Mouse (Mus musculus) adrenal gland, postnatal 4 days (tissue): ENCODE measurements at regions not wholly inside any gene's neighbourhood (a gene's known extent, or its start where the extent isn't known, plus 50 kb on each side); places are given as distances from the start of the nearest gene placed in this dataset.

Experiments
- DNase-seq, 2 experiments: peaks; one replicate each; pipeline ENCODE4 v3.0.0; 2021 to 2022; ENCODE audit warnings: low spot score in 2 of 2, mixed read lengths in 2 of 2

DNA sequence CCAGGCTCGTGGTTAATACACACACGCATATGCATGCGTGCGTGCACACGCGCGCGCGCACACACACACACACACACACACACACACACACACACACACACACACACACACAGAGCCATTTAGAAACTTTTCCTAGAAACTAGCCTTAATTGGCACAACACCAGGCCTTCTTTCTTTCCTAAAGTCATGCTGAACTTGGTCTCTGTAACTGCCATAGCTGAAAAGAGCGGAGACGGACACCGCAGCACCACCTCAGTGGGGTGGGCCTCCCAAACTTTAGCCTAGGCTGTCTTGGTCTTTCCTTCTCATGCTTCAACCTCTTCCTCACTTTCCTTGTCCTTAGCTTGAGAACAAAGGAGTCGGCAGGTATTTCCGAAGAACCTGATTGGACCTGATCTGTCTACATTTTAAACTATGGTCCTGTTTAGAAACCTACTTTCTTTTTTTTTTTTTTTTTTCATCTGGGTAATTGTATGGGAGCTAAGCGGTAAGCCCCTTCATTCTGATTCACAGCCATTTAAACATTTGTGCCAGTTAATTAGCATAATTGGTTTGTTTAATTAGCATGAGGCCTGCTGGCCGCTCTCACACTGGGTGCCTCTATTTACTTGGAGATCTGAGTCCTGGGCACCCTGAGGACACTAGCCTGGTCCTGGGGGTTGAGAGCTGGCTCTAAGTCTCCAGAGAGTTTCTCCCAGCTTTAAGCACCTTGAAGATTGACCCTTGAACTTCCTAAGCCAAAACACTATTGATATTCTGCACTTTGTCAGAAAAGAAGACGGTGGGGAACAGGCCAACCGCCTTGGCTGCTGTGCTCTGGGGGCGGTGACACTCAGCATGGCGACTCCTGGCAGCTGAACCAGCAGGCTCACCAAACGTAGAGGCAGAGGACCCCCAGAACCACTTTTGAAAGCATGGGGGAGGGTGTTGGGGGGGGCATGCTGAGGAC lies 269.7 kb upstream of the Irx3 start:
- no peak for DNase-seq

GRCm38 (mm10) chr8:92070704-92071103 lies 268.8 kb upstream of the Irx3 start:
- no peak for DNase-seq

DNA sequence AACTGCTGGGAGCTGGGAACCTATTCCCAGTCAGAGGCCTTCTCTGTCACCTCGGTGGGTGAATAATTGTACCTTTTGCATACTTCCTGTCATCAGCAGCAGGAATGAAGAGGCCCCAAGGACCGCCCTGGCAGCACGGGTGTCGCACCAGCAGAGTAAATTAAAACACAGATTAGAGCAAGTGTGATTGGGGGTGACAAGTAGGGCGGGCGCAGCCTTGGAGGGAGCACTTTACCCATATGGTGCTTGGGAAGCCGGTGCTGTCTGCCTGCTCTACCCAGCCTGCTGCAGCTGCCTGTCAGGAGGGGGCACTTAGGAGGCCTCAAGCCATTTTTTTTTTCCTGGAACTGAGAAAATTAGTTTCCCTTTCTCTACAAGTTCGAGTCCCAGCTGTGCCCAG lies 264.6 kb upstream of the Irx3 start:
- no peak for DNase-seq

- DNase-seq: no peak
Observed at GRCm38 (mm10) chr8:92065554-92066239, 263.8 kb upstream of the Irx3 start.

- DNase-seq: no peak
Observed at GRCm38 (mm10) chr8:92064971-92065370, 263.1 kb upstream of the Irx3 start.

GRCm38 (mm10) chr8:92064175-92064821 lies 262.4 kb upstream of the Irx3 start:
- no peak for DNase-seq

DNA sequence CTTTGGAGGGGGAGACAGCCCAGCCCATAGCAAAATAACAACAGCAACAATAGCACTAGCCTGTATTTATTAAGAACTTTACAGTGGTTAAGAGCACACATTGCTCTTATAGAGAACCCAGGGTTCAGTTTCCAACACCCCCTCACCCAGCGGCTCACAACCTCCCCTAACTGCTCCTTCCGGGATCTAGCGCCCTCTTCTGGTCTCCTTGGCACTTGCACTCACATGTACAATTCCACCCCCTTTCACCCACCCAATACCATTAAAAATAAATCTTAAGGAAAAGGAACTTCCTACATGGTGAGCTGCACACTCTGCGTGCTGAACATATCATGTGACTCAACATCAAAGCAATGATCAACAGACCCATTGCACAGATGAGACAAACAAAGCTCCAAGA lies 261.5 kb upstream of the Irx3 start:
- DNase-seq: no peak

DNA sequence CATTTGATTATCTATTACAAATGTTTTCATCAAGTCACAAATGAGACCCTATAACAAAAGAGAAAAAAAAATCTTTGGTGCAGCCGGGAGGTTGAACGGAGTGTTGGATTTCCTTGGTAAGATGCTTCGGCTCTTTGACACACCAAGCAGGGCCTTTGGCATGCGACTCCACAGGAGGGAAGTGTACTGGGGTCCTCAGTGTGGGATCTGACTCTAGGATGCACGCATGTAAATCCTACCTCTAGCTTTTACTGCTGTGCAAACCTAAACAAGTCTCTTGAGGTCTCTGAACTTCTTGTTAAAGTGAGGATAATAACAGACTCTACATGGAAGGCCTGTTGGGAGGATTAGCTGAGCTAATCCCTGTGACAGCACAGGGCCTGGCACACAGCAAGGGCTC lies 257.6 kb upstream of the Irx3 start:
- no peak for DNase-seq

GRCm38 (mm10) chr8:92058953-92059352 lies 257.1 kb upstream of the Irx3 start:
- no peak for DNase-seq

DNA sequence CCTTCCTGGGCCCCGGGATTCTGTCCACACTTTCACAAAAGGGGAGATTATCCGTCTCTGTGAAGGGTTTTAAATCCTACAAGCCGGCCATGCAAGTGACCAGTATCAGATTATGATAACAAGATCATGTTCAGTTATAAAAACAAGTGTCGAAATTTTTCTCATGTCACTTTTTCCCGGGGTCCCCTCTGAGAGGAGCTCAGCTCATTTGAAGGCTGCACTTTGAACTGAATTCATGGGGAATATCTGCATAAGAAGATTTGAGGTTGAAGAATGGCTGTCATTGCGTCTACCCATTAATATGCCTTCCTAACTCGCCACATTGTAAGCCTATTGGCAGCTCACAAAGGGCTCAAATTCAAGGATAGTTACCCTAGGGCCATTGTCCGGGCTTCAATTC lies 256.0 kb upstream of the Irx3 start:
- no peak for DNase-seq

- no peak for DNase-seq
Observed at GRCm38 (mm10) chr8:92055590-92055989, 253.7 kb upstream of the Irx3 start.

DNA sequence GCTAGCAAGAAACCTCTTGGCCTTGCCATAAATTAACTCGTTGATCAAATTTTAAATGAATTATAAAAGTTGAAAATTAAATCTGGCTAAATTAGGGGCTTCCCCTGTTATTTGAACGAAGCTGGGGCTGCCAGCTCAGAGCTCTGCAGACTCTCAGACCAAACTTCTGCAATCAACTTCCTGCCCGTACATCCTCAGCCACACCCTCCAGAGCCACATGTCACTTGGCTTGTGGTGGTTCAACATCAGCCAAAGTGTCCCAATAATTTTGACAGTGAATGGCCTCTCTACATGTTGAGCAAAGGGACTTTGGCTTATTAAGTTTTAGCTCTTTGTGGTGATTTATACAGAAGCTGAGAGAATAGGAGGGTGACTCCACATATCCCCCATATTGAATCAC lies 242.8 kb upstream of the Irx3 start:
- no peak for DNase-seq

- DNase-seq: no peak
Observed at GRCm38 (mm10) chr8:92042951-92043350, 241.1 kb upstream of the Irx3 start.

GRCm38 (mm10) chr8:92029954-92030353 lies 228.1 kb upstream of the Irx3 start:
- DNase-seq: no peak

- no peak for DNase-seq
Observed at GRCm38 (mm10) chr8:92029516-92029915, 227.6 kb upstream of the Irx3 start.

DNA sequence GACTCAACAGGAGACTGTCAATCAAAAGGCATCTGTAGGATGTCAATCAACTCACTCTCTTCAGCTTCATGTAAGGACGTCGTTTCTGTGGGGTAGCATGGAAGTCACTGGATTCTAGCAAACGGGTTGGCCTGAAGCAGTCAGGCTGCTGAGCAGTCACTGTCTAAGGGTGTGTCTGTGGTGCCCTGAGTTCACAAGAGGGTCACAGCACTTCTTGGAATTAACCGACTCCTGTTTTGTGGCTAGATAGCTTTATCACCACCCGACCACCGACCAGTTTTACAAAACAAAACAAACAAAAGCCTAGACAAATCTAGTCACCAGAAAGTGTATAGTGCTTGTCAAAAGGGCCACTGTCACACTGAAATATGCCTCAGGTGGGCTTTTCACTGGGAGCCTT lies 226.4 kb upstream of the Irx3 start:
- no peak for DNase-seq

DNA sequence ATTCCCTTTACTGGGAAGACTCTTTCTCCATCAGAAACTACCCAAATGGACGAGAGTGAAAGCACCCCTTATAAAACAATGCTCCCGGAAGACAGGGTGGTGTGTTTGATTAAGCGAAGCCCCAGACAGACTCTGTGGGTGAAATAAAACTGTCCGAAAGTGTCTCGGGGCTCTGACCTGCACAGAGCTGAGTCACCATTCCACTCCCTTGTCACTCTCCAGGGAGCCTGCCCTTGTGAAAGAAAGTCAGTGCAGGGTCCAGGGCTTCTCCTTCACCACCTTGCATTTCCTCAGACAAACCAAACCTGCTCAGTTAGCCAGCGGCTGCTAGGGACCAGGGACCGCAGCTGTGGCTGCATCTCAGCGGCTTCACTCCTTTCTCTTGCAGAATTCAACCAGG lies 222.3 kb upstream of the Irx3 start:
- DNase-seq: no peak

GRCm38 (mm10) chr8:92021521-92021920 lies 219.7 kb upstream of the Irx3 start:
- no peak for DNase-seq

DNA sequence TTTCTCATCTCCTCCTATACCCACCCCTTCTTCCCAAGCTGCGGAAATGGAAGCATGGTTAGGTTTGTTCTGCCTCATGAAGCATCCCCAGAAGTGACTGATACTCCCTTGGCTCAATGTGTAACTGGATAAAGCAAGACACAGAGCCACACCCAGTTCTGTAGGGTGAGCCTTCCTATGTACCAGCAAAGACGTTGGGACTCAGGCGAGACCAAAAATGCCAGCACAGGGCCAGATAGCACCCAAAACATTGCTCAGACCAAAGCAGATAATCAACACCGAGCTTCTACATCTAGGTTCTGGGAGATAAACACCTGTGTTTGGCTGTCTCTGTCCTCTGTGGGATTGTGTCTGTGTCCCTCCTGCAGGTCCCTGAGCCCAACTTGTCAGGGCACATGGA lies 212.8 kb upstream of the Irx3 start:
- DNase-seq: no peak

GRCm38 (mm10) chr8:92013183-92013582 lies 211.3 kb upstream of the Irx3 start:
- DNase-seq: no peak

DNA sequence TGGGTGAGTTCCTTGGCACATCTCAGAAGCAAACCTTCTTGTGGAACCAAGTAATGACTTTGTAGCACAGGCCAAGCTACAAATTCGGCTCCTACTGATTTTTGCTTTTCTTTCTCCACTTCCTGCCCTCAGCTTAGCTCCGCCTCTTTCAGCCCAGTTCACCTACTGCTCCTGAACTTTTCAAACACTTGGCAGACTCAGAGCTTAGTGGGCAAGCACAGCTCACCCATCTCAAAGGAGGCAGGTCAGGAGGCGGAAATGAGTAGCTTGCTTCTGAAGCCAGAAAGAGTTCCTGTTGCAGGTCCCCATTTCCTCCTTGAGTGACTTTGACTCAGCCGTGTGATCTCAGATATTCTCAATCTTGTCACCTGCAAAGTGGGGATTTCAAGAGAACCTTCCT lies 208.5 kb upstream of the Irx3 start:
- no peak for DNase-seq
